Mouse (Mus musculus) kidney, postnatal 0 days (tissue): Measurements from ENCODE around the gene Otulin. TPM values are rescaled to one million over a fixed set of nuclear protein-coding genes. Genes with fewer than 3 reads are reported as not detected.

Experiments used
- ATAC-seq: fragments of 200-750 bp; cut with Nextera tagmentation; replicated peaks from 2 replicates; pipeline ENCODE4 v1.8.0; 2017; ENCODE audit warnings: low read depth, moderate number of reproducible peaks, moderate TSS enrichment, moderate library complexity; ENCODE audit not compliant: low FRiP score
- DNase-seq: peaks from one replicate; pipeline ENCODE4 v3.0.0-alpha.2; 2016; ENCODE audit warnings: low spot score
- H3K27ac ChIP-seq: fragments of 300-500 bp; sonication (generic); 2 replicates; pipeline ENCODE4 v1.5.1; 2014; ENCODE audit warnings: mild to moderate bottlenecking
- H3K27me3 ChIP-seq: fragments of 300-500 bp; sonication (generic); 2 replicates; pipeline ENCODE4 v1.6.1; 2014; ENCODE audit warnings: low read length, mixed read lengths; ENCODE audit not compliant: insufficient read depth
- H3K36me3 ChIP-seq: fragments of 300-500 bp; sonication (generic); 2 replicates; pipeline ENCODE4 v1.6.1; 2014; ENCODE audit warnings: low read length, mixed read lengths; ENCODE audit not compliant: insufficient read depth
- H3K4me1 ChIP-seq: fragments of 300-500 bp; sonication (generic); replicated peaks from 2 replicates; pipeline ENCODE4 v1.6.1; 2014; ENCODE audit warnings: antibody characterized with exemption, low read length, mixed read lengths; ENCODE audit not compliant: insufficient read depth
- H3K4me2 ChIP-seq: fragments of 300-500 bp; sonication (generic); 2 replicates; pipeline ENCODE4 v1.6.1; 2014; ENCODE audit warnings: mild to moderate bottlenecking, low read length, moderate library complexity, mixed read lengths
- H3K4me3 ChIP-seq: fragments of 300-500 bp; sonication (generic); replicated peaks from 2 replicates; pipeline ENCODE4 v1.5.1; 2014; ENCODE audit warnings: low read depth, low read length
- H3K9ac ChIP-seq: fragments of 300-500 bp; sonication (generic); 2 replicates; pipeline ENCODE4 v1.6.1; 2014; ENCODE audit warnings: low read depth, low read length
- H3K9me3 ChIP-seq: fragments of 300-500 bp; sonication (generic); replicated peaks from 2 replicates; pipeline ENCODE4 v1.6.1; 2016; ENCODE audit warnings: low read length, inconsistent platforms, mixed read lengths
- CTCF ChIP-seq: IDR thresholded peaks from 2 replicates; pipeline ENCODE4 v1.5.1; 2016; ENCODE audit warnings: antibody characterized with exemption, low read depth, mild to moderate bottlenecking, moderate library complexity
- WGBS: fragments of 180-500 bp; shearing (Covaris S2); extraction: QIAGEN DNeasy Blood & Tissue Kit; methylation state at CpG from one replicate; pipeline ENCODE4 v1.1.7; 2014; 5-methylcytosine and 5-hydroxymethylcytosine counted together
- polyA plus RNA-seq: library from polyadenylated mRNA; unstranded; fragments of >200 nt; fragmentation: Nextera tagmentation; extraction: Ambion mirVana; gene quantifications from 2 replicates; pipeline ENCODE4 v1.2.1, GENCODE M21; 2015

Otulin gene
- polyA plus RNA-seq, 1 experiment from 2014 or later = 41.1 TPM

- H3K36me3 ChIP-seq = no peaks in the 10 kb centered on the region
- TF ChIP-seq CTCF = no peak
- H3K4me2 ChIP-seq = no peak overlapping the region
- no peak overlapping the region for H3K27ac ChIP-seq
- no peak overlapping the region for H3K9ac ChIP-seq
- H3K9me3 ChIP-seq = no peaks in the 10 kb centered on the region
- no peaks in the 10 kb centered on the region for H3K4me1 ChIP-seq
- H3K27me3 ChIP-seq = no peaks in the 10 kb centered on the region
- WGBS = 92% methylated on average over 10 of the region's 10 CpGs
- no peak overlapping the region for H3K4me3 ChIP-seq
- no peak for DNase-seq
- ATAC-seq = no peak
Observed at GRCm38 (mm10) chr15:27545203-27545602, 85.3 kb downstream of the Otulin start.

- no peak for TF ChIP-seq CTCF
Observed at GRCm38 (mm10) chr15:27539745-27540144, 90.7 kb downstream of the Otulin start.

GRCm38 (mm10) chr15:27537519-27538223, 92.8 kb downstream of the Otulin start:
- no peak overlapping the region for H3K9ac ChIP-seq
- H3K27ac ChIP-seq = no peak overlapping the region
- no peak for ATAC-seq
- no peak for TF ChIP-seq CTCF
- no peaks in the 10 kb centered on the region for H3K36me3 ChIP-seq
- H3K4me2 ChIP-seq = no peak overlapping the region
- no peak overlapping the region for H3K4me3 ChIP-seq
- DNase-seq = no peak
- no peaks in the 10 kb centered on the region for H3K4me1 ChIP-seq
- WGBS = 64% methylated on average over 4 of the region's 4 CpGs
- H3K9me3 ChIP-seq = no peaks in the 10 kb centered on the region
- no peaks in the 10 kb centered on the region for H3K27me3 ChIP-seq

More at GRCm38 (mm10) chr15:27539745-27540144, 90.7 kb downstream of the Otulin start:
- H3K4me2 ChIP-seq = no peak overlapping the region
- H3K36me3 ChIP-seq = no peaks in the 10 kb centered on the region
- no peak overlapping the region for H3K4me3 ChIP-seq
- H3K27me3 ChIP-seq = no peaks in the 10 kb centered on the region
- H3K4me1 ChIP-seq = no peaks in the 10 kb centered on the region
- no peak for DNase-seq
- 86% methylated on average over 9 of the region's 9 CpGs for whole genome bisulfite sequencing
- H3K9ac ChIP-seq = no peak overlapping the region
- H3K9me3 ChIP-seq = no peaks in the 10 kb centered on the region
- no peak overlapping the region for H3K27ac ChIP-seq
- ATAC-seq = no peak

- no peak overlapping the region for H3K27ac ChIP-seq
- H3K9ac ChIP-seq = no peak overlapping the region
- no peaks in the 10 kb centered on the region for H3K27me3 ChIP-seq
- ATAC-seq (no peak), DNase-seq (peak; percentile 67)
- H3K9me3 ChIP-seq = no peaks in the 10 kb centered on the region
- TF ChIP-seq CTCF = no peak
- H3K36me3 ChIP-seq = no peaks in the 10 kb centered on the region
- H3K4me1 ChIP-seq = no peaks in the 10 kb centered on the region
- H3K4me2 ChIP-seq = no peak overlapping the region
- 25% methylated on average over 5 of the region's 5 CpGs for WGBS
- H3K4me3 ChIP-seq = no peak overlapping the region
Observed at GRCm38 (mm10) chr15:27536771-27537170, 93.7 kb downstream of the Otulin start.

GRCm38 (mm10) chr15:27536186-27536585, 94.3 kb downstream of the Otulin start:
- Histone ChIP-seq H3K36me3 (no peaks in the 10 kb centered on the region), H3K4me3 (no peak overlapping the region), H3K27me3 (no peaks in the 10 kb centered on the region), H3K9ac (no peak overlapping the region), H3K27ac (no peak overlapping the region), H3K9me3 (no peaks in the 10 kb centered on the region), H3K4me2 (no peak overlapping the region), H3K4me1 (no peaks in the 10 kb centered on the region)
- no peak for ATAC-seq
- DNase-seq = no peak
- 76% methylated on average over 7 of the region's 7 CpGs for WGBS
- no peak for TF ChIP-seq CTCF

- ATAC-seq = no peak
- Histone ChIP-seq H3K4me1 (no peaks in the 10 kb centered on the region), H3K36me3 (no peaks in the 10 kb centered on the region), H3K9ac (no peak overlapping the region), H3K9me3 (no peaks in the 10 kb centered on the region), H3K27me3 (no peaks in the 10 kb centered on the region), H3K27ac (no peak overlapping the region), H3K4me3 (no peak overlapping the region), H3K4me2 (no peak overlapping the region)
- DNase-seq = no peak
- TF ChIP-seq CTCF = no peak
- 86% methylated on average over 4 of the region's 4 CpGs for WGBS
Observed at GRCm38 (mm10) chr15:27535681-27536080, 94.8 kb downstream of the Otulin start.

GRCm38 (mm10) chr15:27533036-27533435, 97.5 kb downstream of the Otulin start:
- TF ChIP-seq CTCF = no peak
- H3K27me3 ChIP-seq = no peaks in the 10 kb centered on the region
- no peaks in the 10 kb centered on the region for H3K9me3 ChIP-seq
- H3K4me1 ChIP-seq = no peaks in the 10 kb centered on the region
- no peak overlapping the region for H3K9ac ChIP-seq
- WGBS = 47% methylated on average over 3 of the region's 3 CpGs
- no peak overlapping the region for H3K27ac ChIP-seq
- no peak overlapping the region for H3K4me3 ChIP-seq
- DNase-seq (no peak), ATAC-seq (no peak)
- no peaks in the 10 kb centered on the region for H3K36me3 ChIP-seq
- H3K4me2 ChIP-seq = no peak overlapping the region
